Mouse (Mus musculus): ENCODE results near the gene Iqschfp.

Iqschfp gene

DNA sequence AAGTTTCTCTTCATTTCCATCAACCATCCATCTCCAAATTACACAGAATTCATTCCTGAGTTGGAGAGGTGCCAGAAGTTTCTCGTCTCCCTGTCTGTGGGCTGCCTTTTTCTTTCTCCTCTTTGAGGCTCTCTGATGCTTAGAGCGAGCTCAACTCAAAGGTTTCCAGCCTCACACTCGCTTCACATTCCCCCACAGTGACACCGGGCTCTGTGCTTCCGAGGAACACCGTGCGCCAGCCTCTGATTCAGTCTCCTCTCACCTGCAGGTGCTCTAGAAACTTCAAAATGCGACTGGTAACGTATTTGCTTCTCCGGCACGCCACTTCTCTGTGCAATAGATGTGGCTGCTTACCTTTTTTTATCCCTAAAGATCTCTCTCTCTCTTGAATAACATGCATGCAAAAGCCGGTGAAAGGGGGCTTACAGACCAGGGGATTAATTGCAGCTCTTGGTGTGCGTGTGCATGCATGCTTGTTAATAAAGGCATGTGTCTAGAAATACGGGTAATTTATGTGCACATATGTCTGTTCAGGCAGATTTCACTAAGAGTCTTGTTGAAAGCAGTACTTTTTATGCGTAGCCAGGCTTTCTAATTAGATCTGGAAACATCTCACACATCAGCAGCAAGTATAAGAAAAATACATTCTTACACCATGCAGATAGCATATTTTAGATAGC lies at the start of gene Iqschfp, which contains the start of gene Iqcj:
Gene Iqschfp (plus strand): TSS at position 207 of the 680 bp plus-strand sequence.
Gene Iqcj (plus strand): TSS at position 195 of the 680 bp plus-strand sequence.
- DNase-seq, result no peak

- DNase-seq, result no peak
These were observed 39.6 kb upstream of the Iqschfp start for GRCm38 (mm10) chr3:67852397-67852796.

- DNase-seq, result no peak
These were observed 30.5 kb upstream of the Iqschfp start for GRCm38 (mm10) chr3:67861524-67861923.

- no peak for DNase-seq
These were observed 24.5 kb upstream of the Iqschfp start for GRCm38 (mm10) chr3:67867420-67868065.

DNA sequence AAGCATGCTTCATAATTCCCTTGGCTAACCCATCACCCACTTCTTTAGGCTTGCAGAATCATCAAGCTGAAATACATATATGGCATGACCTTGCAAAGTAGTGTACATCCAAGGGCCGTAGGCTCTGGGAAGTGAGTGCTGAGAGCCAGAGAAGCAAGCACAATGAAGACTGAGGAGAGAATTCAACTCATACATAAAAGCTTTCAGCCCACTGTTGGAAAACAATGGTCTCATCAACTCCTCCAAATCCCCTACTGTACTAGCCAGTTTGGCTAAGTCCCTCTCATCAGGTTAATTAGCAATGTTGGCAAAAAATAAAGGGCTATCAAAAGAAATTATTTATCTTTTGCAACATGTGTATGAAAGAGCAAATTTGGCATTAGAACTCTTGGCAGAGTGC lies 22.6 kb upstream of the Iqschfp start:
- no peak for DNase-seq

GRCm38 (mm10) chr3:67877253-67877652 lies 14.8 kb upstream of the Iqschfp start:
- no peak for DNase-seq

DNA sequence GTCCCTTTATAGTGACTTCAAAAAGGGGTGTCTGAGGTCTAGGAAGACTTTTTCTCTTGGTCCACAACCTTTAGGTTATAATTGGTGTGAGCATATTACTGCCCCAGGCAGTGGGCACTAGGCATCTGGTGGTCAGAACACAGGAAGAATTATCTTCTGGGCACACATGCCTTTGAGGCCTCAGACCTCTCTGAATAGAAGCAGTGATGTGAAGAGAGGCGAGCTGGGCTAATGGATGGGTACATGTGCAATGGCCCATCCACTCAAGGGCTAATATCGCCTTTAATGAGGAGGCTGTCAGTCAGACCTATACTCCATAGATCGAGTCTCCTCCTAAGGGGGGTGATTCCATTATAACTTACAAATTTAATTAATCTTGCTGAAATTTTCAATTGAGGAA lies 7.7 kb upstream of the Iqschfp start:
- no peak for DNase-seq

DNA sequence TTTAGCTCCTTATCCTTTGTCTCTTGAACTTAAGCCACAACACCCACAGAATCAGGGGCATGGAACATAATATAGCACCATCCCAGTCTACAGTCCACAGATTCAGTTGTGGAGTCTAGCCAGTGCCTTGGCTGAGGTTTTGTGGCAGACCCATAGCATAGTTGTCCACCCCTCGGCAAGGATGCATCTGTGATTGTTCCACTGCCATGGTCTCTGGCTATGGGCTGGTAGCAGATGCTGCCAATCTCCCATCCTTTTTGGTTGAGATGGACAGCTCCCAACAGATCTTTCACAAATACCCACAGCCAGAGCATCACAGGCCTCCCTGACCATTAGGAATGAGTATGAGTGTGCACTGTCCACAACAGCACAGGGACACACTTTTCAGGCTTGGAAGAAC lies 5.9 kb upstream of the Iqschfp start:
- no peak for DNase-seq

GRCm38 (mm10) chr3:67887251-67887650 lies 4.8 kb upstream of the Iqschfp start:
- no peak for DNase-seq

- no peak for DNase-seq
These were observed 736 bp downstream of the Iqschfp start for GRCm38 (mm10) chr3:67892768-67893167.

DNA sequence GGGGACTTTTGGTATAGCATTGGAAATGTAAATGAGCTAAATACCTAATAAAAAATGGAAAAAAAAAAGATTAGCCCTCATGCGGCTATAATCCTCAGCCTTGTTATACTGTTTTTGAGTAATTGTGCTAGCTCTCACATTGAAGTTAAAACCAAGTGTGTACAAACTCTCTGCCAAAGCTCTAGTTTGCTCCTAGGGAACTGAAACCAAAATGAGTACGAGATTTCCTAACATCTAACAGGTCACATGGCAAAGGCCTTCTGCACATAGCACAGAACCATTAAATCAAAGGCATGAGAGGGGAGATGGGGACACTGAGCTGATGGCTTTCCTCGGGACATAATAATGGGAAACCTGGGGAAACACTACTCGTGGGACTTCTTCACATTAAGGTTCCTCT lies 10.5 kb downstream of the Iqschfp start:
- no peak for DNase-seq

DNA sequence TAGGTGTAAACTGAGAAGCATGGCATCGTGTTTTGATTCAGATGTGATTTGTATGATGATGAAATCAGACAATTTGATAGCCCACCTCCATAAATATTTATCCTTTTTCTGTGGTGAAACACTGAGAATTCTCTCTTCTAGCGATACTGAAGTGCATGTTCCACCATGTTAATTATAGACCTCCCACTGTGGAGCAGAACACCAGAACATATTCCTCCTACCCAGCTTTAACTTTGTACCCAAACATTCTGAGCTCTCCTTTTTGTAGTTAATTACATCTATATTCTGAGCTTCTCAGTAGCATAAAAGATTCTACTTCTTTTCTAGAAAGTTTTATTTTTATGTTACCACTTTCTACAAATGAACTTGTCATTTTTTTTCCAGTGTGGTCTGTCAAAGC lies 16.6 kb downstream of the Iqschfp start:
- DNase-seq, result no peak

- no peak for DNase-seq
These were observed 26.1 kb downstream of the Iqschfp start for GRCm38 (mm10) chr3:67918098-67918497.

GRCm38 (mm10) chr3:67918634-67919259 lies 26.7 kb downstream of the Iqschfp start:
- no peak for DNase-seq

DNA sequence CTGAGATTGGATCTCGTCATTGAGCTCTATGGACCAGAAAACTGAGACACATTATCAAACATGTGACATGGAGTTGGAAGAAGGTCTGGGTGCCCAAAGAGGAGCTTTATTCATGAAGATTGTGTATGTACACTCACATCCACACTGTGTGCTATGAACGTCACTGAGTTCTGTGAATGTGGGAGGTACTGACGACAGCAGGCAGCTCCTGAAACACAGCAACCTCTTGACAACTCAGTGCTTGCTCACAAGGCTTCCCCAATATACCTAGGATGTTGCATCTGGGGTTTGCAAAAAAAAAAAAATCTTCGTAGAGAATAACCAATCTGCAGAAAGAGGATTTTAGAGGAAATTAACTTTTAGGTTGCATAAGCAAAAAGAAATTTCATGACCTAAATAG lies 31.1 kb downstream of the Iqschfp start:
- DNase-seq, result no peak

DNA sequence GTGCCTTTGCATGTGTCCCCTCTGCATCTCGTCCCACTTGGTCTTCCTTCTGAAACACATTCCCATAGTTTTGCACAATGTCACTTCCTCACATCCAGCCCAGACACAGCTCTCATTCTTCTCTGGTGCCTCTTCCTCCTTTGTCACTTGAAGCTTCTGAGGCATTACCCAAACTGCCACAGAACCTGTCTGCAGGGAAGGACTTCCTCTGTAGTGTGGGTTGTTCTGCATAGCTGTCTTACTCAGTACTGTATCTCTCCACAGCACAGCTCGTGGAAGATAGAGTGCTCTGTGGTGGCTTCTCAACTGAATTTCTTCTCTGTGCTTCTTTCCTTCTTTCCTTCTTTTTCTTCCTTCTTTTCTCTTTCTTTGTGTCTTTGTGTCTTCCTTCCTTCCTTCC lies 33.4 kb downstream of the Iqschfp start:
- DNase-seq, result no peak

DNA sequence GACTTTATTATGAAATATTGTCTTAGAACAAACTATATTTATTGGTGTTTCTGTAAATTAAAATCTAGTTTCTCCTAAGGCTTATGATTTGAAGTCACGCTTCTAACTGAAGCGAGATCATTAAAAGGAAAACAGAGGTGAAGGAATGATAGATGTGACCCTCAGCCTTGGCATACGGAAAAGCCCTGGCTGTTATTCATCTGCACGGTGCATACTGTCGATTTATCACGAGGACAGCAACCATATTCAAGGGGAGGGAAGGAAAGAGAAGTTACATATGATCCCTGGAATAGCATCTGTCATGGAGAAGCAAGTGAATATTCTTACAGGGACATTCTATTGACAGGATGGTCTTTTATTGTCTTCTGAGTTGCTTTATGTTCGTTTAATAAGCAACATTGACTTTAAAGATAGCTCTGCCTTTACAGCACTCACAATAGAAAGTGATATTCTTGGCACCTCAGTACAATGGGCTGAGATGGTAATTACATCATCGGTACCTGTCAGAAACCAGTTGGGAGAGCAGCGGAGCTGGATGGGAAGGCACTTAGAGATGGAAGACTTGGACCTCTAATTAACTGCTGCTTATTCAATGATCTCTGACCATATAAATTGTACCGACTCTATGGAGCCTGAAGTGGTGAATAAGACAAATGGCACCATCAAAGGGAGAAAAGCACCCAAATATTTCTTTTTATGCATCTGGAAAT lies 38.5 kb downstream of the Iqschfp start:
- DNase-seq, result no peak

DNA sequence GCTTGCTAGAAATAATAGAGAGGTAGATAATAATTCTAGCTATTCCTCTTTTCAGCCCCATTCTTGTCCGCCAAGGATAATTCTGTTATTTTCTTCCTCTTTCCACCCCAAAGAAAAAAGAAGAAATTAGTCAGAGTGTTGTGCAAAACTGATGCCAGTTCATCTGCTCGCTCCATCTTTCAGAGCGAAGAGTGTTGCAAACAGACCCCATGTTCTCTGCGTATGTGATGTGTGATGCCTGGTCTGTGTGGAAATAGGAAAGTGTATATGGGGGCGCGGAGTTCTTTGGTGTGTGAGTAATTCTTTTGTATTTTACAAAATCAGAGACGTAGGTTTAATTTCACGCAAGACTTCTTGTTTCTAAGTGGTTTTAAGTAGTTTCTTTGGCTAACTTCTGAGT lies 39.1 kb downstream of the Iqschfp start:
- no peak for DNase-seq

DNA sequence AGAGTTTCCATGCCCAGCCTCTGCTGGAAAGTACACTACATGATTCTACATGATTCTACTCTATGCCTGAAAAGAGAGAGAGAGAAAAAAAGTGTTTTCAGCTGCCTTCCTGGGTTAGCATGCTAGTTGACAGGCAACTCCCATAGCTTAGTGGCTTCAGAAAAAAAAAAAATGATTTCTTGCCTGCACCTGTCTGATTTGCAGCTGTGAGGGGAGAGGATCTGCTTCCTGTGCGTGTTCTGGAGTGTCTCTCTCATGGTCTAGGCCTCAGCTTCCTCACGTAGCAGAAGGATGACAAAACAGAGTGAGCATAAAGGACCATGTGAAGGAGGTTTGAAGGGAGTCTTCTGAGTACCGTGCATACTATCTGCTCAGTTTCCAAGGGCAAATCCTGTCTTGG lies 39.9 kb downstream of the Iqschfp start:
- DNase-seq, result no peak

DNA sequence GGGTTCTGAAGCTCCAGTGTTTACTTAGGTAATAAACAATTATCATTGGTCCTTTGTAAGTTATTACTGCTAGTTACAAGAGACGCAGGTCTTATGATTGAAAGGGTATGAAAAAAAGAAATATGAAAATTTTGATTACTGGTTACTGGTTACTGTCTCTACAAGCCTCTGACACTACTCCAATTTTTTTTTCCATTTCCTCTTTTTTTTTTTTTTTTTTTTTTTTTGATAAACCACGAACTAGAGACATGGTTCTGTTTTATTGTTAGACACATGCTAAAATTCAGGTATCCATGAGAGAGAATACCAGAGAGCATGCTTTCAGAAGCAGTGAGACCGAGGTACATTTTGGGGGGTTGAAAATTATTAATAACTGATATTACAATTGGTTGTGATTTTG lies 43.8 kb downstream of the Iqschfp start:
- DNase-seq, result no peak

GRCm38 (mm10) chr3:67947000-67947399 lies 55.0 kb downstream of the Iqschfp start:
- no peak for DNase-seq

GRCm38 (mm10) chr3:67952517-67952940 lies 60.5 kb downstream of the Iqschfp start:
- no peak for DNase-seq

- no peak for DNase-seq
These were observed 62.5 kb downstream of the Iqschfp start for GRCm38 (mm10) chr3:67954459-67955065.
